Mouse (Mus musculus) G1E (cell line): Measurements from ENCODE around the gene Npm3.

Experiments
- CTCF ChIP-seq: IDR thresholded peaks from 2 replicates; pipeline ENCODE4 v1.5.1; 2012; ENCODE audit warnings: low read depth, low read length, inconsistent platforms, mixed read lengths
- GATA1 ChIP-seq: IDR thresholded peaks from 2 replicates; pipeline ENCODE4 v1.6.1; 2012; ENCODE audit warnings: borderline replicate concordance, low read length, inconsistent platforms, mixed read lengths
- GATA2 ChIP-seq: IDR thresholded peaks from 2 replicates; pipeline ENCODE4 v1.6.1; 2012; ENCODE audit warnings: low read depth, low read length, inconsistent platforms, borderline replicate concordance
- POLR2AphosphoS5 ChIP-seq: IDR thresholded peaks from 2 replicates; pipeline ENCODE4 v1.6.1; 2012; ENCODE audit warnings: low read depth, low read length, inconsistent platforms; ENCODE audit not compliant: insufficient replicate concordance
- TAL1 ChIP-seq: conservative IDR thresholded peaks from 2 replicates; pipeline ENCODE4 v1.6.1; 2012; ENCODE audit warnings: low read depth, low read length, inconsistent platforms, mixed read lengths

DNA sequence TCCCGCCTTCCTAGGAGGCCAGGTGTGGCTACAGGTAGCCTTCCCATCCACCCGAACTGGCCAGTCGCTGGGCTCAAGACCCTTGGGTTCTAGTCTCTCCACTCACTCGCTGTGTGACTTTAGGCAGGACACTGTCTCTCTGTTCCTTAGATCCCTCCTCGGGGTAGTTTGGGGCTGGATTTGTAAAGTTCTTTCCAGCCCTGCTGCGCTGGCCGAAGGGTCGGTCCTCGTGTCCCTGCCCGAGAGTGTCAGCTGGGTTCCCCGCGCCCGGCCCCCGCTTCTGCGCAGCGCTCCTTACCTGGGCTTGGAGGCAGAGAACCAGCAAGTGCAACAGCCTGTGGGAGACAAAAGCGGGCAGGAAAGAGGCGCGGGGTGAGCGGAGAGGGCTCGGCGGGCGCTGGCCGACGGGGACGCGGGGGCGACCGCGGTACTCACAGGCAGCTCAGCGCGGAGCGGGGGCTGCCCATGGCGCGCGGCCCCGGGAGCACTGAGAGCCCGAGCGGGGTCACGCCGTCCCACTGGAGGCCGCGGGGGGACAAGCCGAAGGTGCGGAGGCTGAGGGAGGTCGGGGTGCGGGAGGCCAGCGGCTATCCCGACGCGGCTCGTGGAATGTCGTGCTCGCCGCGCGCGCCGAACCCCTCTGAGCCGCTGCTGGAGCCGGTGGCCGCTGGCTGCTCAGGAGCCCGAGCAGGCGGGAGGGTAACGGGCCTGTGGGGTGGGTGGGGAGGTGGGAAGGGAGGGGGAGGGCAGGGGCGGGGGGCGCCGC, 7.0 kb downstream of the Npm3 start, which contains the start of gene Fgf8:
- TF ChIP-seq CTCF (no peak), GATA1 (no peak), GATA2 (no peak), TAL1 (no peak), POLR2AphosphoS5 (no peak)
